Mouse (Mus musculus): ENCODE data around the gene Pmepa1.

DNA sequence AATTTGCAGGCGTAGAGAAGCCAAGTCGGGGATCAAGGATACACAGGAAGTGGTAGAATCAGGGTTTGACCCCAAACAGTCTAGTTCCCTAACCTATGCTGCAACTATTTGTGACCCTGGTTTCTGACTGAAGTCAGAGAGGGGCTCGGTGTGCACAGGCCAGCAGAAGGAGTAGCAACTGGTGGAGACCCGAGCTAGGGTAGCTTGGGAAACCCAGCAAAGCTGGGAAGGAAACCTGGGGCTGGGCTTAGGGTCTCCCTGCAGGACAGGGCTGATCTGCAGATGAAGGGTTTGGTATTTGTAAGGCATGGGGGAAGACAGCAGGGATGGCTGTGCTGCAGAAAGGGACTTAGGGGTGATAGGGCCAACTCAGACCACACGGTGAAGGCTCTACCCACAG is 98.9 kb downstream of the Pmepa1 start:
- TF ChIP-seq CTCF (conservative IDR thresholded peaks at IDR 0.05; ENCODE audit: low read length), result no peak
- TF ChIP-seq POU5F1 (IDR thresholded peaks at IDR 0.05; ENCODE audit: borderline replicate concordance, low read length), result no peak

Measured in E14TG2a.4 (cell line).